Mouse (Mus musculus) hindbrain, embryonic 11.5 days (tissue): ENCODE data around the gene Rab3ip. TPM values are rescaled to one million over a fixed set of nuclear protein-coding genes. Genes with fewer than 3 reads are reported as not detected.

Source experiments
- ATAC-seq: fragments of 200-750 bp; cut with Nextera tagmentation; 2 replicates; pipeline ENCODE4 v1.8.0; 2017; ENCODE audit warnings: mild to moderate bottlenecking, moderate TSS enrichment, moderate library complexity; ENCODE audit not compliant: low FRiP score
- DNase-seq: peaks from one replicate; pipeline ENCODE4 v3.0.0-alpha.2; 2015; ENCODE audit warnings: low spot score
- H3K27ac ChIP-seq: fragments of 300-500 bp; sonication (generic); 2 replicates; pipeline ENCODE4 v1.5.1; 2014; ENCODE audit warnings: mild to moderate bottlenecking, low read depth, low read length
- H3K27me3 ChIP-seq: fragments of 300-500 bp; sonication (generic); 2 replicates; pipeline ENCODE4 v1.6.1; 2014; ENCODE audit warnings: mild to moderate bottlenecking, low read length, moderate library complexity, mixed read lengths; ENCODE audit not compliant: control insufficient read depth, insufficient read depth
- H3K36me3 ChIP-seq: fragments of 300-500 bp; sonication (generic); 2 replicates; pipeline ENCODE4 v1.6.1; 2014; ENCODE audit warnings: mild to moderate bottlenecking, low read length, moderate library complexity, mixed read lengths; ENCODE audit not compliant: control insufficient read depth, insufficient read depth
- H3K4me1 ChIP-seq: fragments of 300-500 bp; sonication (generic); replicated peaks from 2 replicates; pipeline ENCODE4 v1.6.1; 2014; ENCODE audit warnings: low read length, mixed read lengths; ENCODE audit not compliant: control insufficient read depth, insufficient read depth
- H3K4me2 ChIP-seq: fragments of 300-500 bp; sonication (generic); replicated peaks from 2 replicates; pipeline ENCODE4 v1.6.1; 2014; ENCODE audit warnings: mild to moderate bottlenecking, low read depth, low read length
- H3K4me3 ChIP-seq: fragments of 300-500 bp; sonication (generic); 2 replicates; pipeline ENCODE4 v1.5.1; 2014; ENCODE audit warnings: low read depth, low read length
- H3K9ac ChIP-seq: fragments of 300-500 bp; sonication (generic); 2 replicates; pipeline ENCODE4 v1.6.1; 2014; ENCODE audit warnings: low read depth, low read length
- H3K9me3 ChIP-seq: fragments of 300-500 bp; sonication (generic); 2 replicates; pipeline ENCODE4 v1.6.1; 2016; ENCODE audit warnings: low read length; ENCODE audit not compliant: control insufficient read depth
- WGBS: fragments of 180-500 bp; shearing (Covaris S2); extraction: QIAGEN DNeasy Blood & Tissue Kit; methylation state at CpG from one replicate; pipeline ENCODE4 v1.1.7; 2014; 5-methylcytosine and 5-hydroxymethylcytosine counted together
- polyA plus RNA-seq: library from polyadenylated mRNA; unstranded; fragments of >200 nt; fragmentation: Nextera tagmentation; extraction: Ambion mirVana; gene quantifications from 2 replicates; pipeline ENCODE4 v1.2.1, GENCODE M21; 2014

Rab3ip gene
- 43.7 and 48.9 TPM in 2 replicates for polyA plus RNA-seq

DNA sequence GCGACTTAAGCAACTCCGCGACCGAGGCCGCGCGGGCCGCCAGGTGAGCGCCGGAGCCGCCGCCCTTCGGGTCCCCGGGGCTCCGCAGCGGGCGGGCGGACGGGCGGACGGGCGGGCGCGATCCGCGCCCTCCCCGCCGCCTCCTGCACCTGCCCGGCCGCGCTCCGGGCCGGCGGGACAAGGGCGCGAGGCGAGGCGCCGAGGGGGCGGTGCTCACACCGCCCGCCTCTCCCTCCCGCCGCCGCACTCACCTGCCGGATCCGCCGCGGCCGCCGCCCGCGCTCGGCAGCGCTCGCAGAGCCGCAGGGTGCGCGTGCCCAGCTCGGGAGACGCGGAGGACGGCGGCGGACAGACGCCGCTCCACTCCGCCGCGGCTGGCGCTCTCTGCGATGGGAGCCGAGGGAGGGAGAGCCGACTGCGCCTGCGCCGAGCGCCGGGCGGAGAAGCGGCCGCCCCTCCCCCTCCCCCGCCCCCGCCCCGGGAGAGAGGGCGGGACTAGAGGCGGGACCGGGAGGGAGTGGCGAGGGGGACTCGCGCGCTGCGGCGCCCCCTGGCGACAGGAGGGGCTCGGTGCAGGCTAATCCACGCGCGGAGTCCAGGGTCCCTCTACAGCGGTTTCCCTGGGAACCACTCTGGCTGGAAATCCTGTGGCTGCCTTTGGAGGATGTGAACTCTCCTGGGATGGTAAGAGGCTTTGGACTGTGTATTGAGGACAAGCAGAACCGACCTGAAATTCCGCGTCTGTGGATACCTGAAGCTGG, at the start of gene Rab3ip:
Rab3ip (minus strand) TSS at position 761 of the 761 bp plus-strand sequence.
- Histone ChIP-seq H3K27ac (peak within 1 kb of the TSS; percentile 86), H3K9me3 (no peaks in the 10 kb centered on the region), H3K4me3 (peak within 1 kb of the TSS; percentile 87), H3K4me2 (peak within 1 kb of the TSS; percentile 77), H3K9ac (peak within 1 kb of the TSS; percentile 82), H3K36me3 (no peaks in the 10 kb centered on the region), H3K4me1 (no peaks in the 10 kb centered on the region), H3K27me3 (no peaks in the 10 kb centered on the region)
- DNase-seq (peak; percentile 96), ATAC-seq (peak; percentile 94)
- WGBS, result under 1% methylated on average over 50 of the region's 103 CpGs

GRCm38 (mm10) chr10:116998716-116999455, 48.3 kb upstream of the Rab3ip start:
- H3K36me3 ChIP-seq, result no peaks in the 10 kb centered on the region
- no peaks in the 10 kb centered on the region for H3K4me1 ChIP-seq
- no peak overlapping the region for H3K4me2 ChIP-seq
- ATAC-seq, result no peak
- H3K9me3 ChIP-seq, result no peaks in the 10 kb centered on the region
- DNase-seq, result no peak
- H3K27me3 ChIP-seq, result no peaks in the 10 kb centered on the region
- no peak overlapping the region for H3K4me3 ChIP-seq
- no peak overlapping the region for H3K27ac ChIP-seq
- no peak overlapping the region for H3K9ac ChIP-seq
- 88% methylated on average over 17 of the region's 17 CpGs for WGBS

GRCm38 (mm10) chr10:116996236-116996600, 45.6 kb upstream of the Rab3ip start:
- H3K27ac ChIP-seq, result no peak overlapping the region
- H3K4me2 ChIP-seq, result no peak overlapping the region
- no peak overlapping the region for H3K4me3 ChIP-seq
- DNase-seq (no peak), ATAC-seq (no peak)
- 84% methylated on average over 6 of the region's 6 CpGs for WGBS
- H3K27me3 ChIP-seq, result no peaks in the 10 kb centered on the region
- H3K4me1 ChIP-seq, result no peaks in the 10 kb centered on the region
- H3K9ac ChIP-seq, result no peak overlapping the region
- no peaks in the 10 kb centered on the region for H3K9me3 ChIP-seq
- no peaks in the 10 kb centered on the region for H3K36me3 ChIP-seq

DNA sequence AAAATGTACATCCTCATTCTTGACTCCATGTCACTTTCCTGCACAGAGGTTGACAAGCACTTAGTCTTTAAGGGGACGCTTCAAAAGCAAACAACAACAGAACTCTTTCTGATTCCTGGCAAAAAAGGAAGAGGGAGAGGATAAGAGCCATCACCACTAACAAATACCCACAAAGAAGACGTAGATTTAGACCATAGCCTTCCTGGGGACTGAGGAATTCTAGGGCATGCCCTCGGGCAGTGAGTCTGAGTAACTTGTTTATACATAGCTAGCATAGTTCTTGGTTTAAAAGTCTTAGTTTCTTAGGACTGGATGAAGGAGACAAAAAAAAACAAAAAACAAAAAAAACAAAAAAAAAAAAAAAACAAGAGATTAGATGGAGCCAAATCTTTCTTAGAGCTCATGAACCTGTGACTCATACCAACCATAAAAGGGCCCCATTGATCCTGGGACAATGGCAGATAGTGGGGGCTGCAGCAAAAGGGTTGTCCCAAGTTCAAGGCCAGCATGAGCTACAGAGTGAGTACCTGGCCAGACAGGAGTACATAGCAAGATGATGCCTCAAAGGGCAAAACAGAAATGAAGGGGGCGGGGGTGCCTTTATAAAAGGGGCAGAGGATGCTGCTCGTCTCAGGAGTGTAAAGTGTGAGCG, 45.1 kb upstream of the Rab3ip start:
- WGBS, result 75% methylated on average over 6 of the region's 6 CpGs
- Histone ChIP-seq H3K27me3 (no peaks in the 10 kb centered on the region), H3K4me3 (no peak overlapping the region), H3K4me2 (no peak overlapping the region), H3K9me3 (no peaks in the 10 kb centered on the region), H3K4me1 (no peaks in the 10 kb centered on the region), H3K36me3 (no peaks in the 10 kb centered on the region), H3K9ac (no peak overlapping the region), H3K27ac (no peak overlapping the region)
- ATAC-seq (no peak), DNase-seq (no peak)

DNA sequence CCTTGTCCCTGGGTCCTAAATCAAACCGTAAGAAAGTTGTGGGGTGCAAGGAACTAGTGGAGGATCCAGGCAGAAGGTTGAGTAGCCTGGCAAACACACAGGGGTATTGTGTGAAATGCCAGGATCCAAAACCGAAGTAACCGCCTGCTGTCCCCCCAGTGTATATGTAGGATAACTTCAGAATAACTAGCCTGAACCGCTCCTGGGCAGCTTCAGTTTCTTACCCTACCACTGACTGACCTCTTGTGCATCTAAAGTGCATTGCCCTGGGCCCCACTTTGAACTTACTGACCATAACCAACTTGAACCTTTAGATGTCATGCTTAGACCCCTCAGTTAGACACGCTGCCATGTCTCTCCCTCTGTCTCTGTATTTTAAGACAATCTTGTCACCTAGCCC, 44.6 kb upstream of the Rab3ip start:
- no peaks in the 10 kb centered on the region for H3K36me3 ChIP-seq
- DNase-seq (no peak), ATAC-seq (no peak)
- WGBS, result 80% methylated on average over 5 of the region's 5 CpGs
- H3K4me1 ChIP-seq, result no peaks in the 10 kb centered on the region
- no peaks in the 10 kb centered on the region for H3K9me3 ChIP-seq
- H3K4me3 ChIP-seq, result no peak overlapping the region
- H3K27ac ChIP-seq, result no peak overlapping the region
- H3K27me3 ChIP-seq, result no peaks in the 10 kb centered on the region
- no peak overlapping the region for H3K9ac ChIP-seq
- no peak overlapping the region for H3K4me2 ChIP-seq

DNA sequence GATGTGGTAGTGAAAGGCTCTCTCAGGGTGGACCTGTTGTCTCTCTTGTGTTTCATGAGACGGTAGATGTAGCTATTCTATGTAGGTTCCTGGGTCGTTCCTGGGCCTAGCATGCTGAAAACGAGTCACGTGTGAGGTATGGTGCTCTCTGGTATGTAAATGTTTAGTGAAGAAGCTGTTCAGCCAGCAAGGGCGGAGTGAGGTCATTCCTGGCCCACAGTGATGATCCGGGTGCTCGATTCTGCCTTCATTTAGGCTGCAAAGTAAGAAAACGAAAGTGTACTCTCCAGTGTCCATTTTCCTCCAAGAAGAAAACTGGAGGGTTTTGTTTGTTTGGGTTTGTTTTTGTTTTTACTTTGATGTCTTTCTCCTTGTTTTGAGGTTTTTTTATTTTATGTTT, 43.4 kb upstream of the Rab3ip start:
- H3K4me2 ChIP-seq, result no peak overlapping the region
- H3K27me3 ChIP-seq, result no peaks in the 10 kb centered on the region

DNA sequence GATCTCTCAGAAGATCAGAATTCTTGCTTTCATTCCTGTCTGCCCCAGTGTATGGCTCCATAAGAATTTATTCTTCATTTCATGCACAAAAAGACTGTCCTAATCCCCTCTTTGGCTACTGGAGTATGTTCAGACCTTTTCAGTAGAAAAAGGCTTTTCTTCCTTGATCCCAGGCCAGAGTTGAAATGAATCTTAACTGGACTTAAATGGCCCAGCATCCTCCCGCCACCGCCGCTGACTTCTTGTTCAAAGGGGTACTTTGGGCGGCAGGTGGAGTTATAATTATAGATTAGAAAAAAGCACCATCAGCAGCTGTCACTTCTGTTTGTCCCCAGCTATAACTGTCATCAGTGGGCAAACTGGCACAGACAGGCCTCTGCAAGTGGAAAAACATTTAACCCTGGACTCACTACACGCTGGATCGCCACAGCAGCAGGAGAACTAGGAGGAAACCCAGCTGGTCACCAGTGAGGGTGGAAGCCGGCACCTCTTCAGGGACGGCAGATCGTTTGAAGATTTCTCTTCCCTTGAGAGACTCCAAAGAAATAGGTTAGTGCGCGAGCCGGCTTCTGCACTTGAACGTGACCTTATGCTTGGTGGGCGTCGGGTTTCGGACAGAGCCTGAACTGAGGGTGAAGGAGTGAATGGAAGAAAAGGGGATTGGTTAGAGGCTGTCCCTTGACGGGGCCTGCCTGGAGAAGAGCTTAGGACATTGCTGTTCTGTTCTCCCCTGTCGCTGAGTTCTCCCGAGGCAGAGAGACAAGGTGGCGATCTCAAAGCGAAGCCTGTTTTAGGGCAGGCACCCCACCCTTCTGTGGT, 35.9 kb upstream of the Rab3ip start, which contains the start of gene Best3:
Best3 (plus strand) TSS at position 51 of the 819 bp plus-strand sequence.
- 54% methylated on average over 21 of the region's 21 CpGs for WGBS
- H3K9ac ChIP-seq, result no peak within 1 kb of the TSS
- ATAC-seq, result no peak
- DNase-seq, result peak; percentile 15
- H3K27me3 ChIP-seq, result no peaks in the 10 kb centered on the region
- no peaks in the 10 kb centered on the region for H3K36me3 ChIP-seq
- no peaks in the 10 kb centered on the region for H3K9me3 ChIP-seq
- no peak within 1 kb of the TSS for H3K4me2 ChIP-seq
- H3K27ac ChIP-seq, result no peak within 1 kb of the TSS
- peaks cover 3% of the 10 kb centered on the region; the same call in 1 of the 2 replicates for H3K4me1 ChIP-seq
- no peak within 1 kb of the TSS for H3K4me3 ChIP-seq

More for the DNA sequence above, 43.4 kb upstream of the Rab3ip start:
- ATAC-seq (no peak), DNase-seq (no peak)
- Histone ChIP-seq H3K27ac (no peak overlapping the region), H3K4me1 (no peaks in the 10 kb centered on the region), H3K4me3 (no peak overlapping the region), H3K36me3 (no peaks in the 10 kb centered on the region), H3K9me3 (no peaks in the 10 kb centered on the region), H3K9ac (no peak overlapping the region)
- 91% methylated on average over 8 of the region's 8 CpGs for WGBS

DNA sequence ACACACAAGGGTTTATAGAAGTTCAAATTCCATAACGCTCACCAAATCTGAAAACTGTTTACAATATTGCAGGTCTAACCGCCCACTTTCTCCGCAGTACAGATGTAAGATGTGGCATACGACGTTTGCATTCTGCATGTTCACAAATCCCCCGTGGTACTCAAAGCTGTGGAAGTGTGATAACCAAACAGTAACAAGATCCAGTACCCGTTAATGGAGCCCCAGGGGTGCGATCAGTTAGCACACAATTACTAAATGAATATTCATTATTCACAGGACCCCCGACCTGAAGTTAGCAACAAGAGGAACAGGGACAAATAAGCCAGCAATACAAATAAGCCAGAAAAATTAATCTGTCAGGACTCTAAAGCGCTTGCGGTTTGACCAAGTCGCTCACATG, 34.3 kb upstream of the Rab3ip start:
- no peak overlapping the region for H3K9ac ChIP-seq
- no peak overlapping the region for H3K27ac ChIP-seq
- peaks cover 3% of the 10 kb centered on the region; the same call in 1 of the 2 replicates for H3K4me1 ChIP-seq
- DNase-seq, result no peak
- no peak overlapping the region for H3K4me2 ChIP-seq
- 71% methylated on average over 12 of the region's 12 CpGs for WGBS
- no peaks in the 10 kb centered on the region for H3K27me3 ChIP-seq
- no peak for ATAC-seq
- H3K9me3 ChIP-seq, result no peaks in the 10 kb centered on the region
- no peaks in the 10 kb centered on the region for H3K36me3 ChIP-seq
- no peak overlapping the region for H3K4me3 ChIP-seq
